Mouse (Mus musculus) left cerebral cortex, postnatal 14 days (tissue): ENCODE measurements at regions not wholly inside any gene's neighbourhood (a gene's known extent, or its start where the extent isn't known, plus 50 kb on each side); places are given as distances from the start of the nearest gene placed in this dataset.

Source experiments
- DNase-seq, 2 experiments: peaks; one replicate each; pipeline ENCODE4 v3.0.0; 2021 to 2022; ENCODE audit warnings: low spot score in 2 of 2, mixed read lengths in 1 of 2
- intact Hi-C: fragments of 180-260 bp; cut with DNase I; formaldehyde crosslinking; loops from one replicate; pipeline ENCODE4 v1.15.1; 2025

DNA sequence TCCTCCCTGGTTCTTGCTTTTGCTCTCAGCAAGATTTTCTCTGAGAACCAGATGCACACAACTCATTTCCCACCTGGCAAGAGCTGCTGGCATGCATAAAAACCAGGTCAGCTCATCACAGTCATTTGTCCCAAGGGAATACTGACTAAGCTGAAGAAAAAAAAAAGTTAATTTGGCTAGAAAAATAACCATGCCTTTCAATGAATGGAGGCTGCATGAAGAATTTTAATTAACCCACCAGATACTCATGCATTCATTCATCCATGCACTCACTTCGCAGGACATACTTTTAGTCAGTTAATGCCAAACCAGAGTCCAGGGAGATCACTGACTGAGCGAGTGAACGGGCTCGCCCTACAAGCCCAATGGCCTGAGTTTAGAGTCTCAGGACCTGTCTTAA is 505.4 kb upstream of the Hs6st1 start:
- DNase-seq = no peak

DNA sequence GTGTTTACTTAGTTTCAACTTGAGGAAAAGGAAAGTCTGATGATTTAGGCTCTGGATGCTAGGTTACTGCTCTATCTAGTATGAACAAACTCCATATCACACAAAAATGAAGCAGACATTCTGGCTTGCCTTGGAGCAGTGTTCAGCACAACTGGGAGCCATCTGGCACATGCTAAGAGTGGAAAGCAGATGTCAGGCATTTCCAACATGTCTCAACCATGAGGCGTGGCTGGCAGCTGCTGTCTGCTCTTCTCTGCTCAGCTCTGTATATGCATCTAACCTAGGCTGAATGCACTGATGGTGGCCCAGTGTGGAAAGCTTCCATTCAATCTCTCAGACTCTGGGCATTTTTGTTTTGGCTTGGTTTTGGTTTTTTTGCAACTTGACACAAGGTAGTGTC is 493.0 kb upstream of the Hs6st1 start:
- DNase-seq = peak; percentile 27 to 55
- intact Hi-C loops = no loop called here

More for the DNA sequence above, 505.4 kb upstream of the Hs6st1 start:
- intact Hi-C loops = no loop called here

DNA sequence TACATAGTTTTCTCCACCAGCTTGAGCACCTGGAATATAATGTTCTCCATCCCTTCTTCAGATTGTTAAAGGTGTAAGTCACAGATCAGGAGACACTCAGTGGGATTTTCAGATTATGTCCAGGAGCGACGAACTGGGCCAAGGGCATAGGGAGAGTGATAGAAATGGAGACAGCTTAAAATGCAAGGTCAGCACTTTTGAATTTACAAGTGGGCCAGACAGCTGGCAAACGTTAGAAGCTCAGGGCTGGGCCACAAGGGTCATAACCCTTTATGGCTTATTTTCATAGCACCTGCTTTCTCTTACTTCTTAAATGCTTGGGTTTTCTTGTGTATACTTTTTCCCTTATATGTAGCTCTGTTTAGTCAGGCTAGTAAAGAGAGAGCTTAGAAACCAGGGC is 488.8 kb upstream of the Hs6st1 start:
- DNase-seq = no peak
- intact Hi-C loops = no loop called here

DNA sequence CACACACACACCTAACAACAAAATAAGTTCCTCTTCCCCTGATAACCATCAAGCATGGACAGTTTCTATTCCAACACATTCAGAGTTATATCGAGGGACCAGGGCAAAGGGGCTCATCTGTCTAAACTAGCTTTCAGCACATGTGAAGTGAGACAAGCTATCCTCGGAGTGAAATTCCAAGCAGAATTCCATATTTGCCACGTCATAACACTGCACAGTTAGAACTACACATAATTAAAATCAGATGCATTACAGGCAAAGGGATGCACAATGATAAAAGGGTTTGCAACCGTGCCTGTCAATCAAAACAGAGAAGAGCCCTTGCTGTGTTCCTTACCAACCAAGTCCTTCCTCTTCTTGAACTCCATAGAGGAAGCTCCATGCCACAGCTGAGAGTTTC is 488.2 kb upstream of the Hs6st1 start:
- intact Hi-C loops = no loop called here

DNA sequence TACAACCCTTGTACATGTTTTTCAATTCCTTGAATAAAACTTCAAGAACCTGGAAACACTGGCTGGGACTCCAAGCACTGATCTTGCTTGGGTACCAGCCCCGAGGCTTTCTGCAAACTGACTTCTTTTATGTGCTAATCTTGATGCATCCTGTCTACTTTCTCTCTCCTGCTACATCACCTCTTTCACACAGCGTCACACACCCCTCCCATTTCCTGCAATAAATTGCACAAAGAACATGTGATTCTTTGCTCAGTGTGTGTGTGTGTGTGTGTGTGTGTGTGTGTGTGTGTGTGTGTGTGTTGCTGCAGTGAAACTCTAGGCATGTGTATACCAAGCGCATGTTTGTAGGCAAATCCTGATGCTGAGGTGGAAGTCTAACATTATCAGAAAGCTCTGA is 487.7 kb upstream of the Hs6st1 start:
- DNase-seq = no peak
- intact Hi-C loops = no loop called here

More for the DNA sequence above, 488.2 kb upstream of the Hs6st1 start:
- DNase-seq = no peak

DNA sequence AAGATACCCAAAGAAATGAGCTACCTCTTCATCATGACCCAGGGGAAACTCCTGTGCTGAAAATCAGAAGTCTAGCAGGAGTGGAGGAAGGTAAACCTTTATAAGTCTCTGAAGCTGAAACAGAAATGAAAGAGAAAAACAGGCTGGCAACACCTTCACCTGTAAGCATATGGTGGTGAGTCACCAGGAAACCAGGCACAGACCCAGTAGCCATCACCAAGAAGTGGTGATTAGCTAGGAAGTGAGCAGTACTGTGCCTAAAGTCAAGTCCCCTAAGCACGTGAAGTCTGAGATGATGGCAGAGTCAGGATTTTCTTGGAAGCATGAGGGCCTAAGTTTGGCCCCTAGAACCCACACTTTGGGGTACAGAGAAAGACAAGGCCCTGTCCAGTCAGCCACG is 480.3 kb upstream of the Hs6st1 start:
- DNase-seq = no peak
- intact Hi-C loops = no loop called here

DNA sequence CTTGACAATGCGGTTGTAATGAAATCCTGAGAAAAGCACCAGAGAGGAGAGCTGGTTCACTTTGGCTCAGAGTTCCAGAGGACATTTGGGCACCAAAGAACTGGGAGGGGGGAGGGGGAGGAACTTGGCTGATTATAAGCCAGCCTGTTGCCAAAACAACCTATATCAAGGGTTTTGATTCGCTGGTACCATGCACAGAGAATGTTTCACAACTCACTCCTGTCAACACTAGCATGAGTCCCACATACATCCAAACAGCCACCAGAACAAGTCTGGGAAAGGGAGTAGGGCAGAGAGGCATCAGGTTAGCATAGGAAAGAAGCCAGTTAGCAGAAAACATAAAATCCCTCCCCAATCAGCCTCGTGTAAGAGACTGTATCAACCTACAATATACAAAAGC is 479.3 kb upstream of the Hs6st1 start:
- DNase-seq = no peak
- intact Hi-C loops = no loop called here

DNA sequence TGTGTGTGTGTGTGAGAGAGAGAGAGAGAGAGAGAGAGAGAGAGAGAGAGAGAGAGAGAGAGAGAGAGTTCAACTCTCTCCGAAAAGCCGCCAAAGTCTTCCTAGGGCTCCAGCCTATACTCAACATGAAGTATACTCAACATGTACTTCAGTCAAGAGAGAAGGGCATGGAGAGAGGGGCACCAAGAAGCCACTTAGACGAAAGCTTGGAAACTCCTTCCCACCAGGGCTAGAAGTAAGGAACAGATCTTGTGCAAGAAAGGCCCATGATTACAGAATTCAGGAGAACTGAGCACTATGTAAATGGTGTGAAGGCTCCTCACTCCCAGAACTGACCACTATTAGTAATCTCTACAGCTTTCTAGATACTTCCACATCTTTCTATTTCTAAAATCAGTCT is 467.4 kb upstream of the Hs6st1 start:
- intact Hi-C loops = no loop called here
- no peak for DNase-seq

DNA sequence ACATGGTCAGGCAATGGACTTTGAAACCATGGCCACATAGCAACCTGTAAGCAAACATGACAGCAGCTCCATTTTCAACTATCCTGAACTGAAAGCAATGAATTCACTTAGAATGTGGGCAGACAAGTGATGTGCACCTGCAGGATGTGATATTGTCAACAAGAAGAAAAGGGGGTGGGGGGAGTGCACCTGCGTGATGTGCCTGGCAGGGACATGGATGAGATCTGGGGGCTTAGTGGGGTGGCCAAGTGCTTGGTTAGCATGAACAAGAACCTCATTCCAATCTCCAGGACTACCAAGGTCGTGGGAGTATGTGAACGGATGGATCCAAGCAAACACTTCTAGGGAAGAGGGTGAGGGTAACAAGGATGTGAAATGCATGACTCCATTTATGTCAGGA is 453.1 kb upstream of the Hs6st1 start:
- intact Hi-C loops = no loop called here

DNA sequence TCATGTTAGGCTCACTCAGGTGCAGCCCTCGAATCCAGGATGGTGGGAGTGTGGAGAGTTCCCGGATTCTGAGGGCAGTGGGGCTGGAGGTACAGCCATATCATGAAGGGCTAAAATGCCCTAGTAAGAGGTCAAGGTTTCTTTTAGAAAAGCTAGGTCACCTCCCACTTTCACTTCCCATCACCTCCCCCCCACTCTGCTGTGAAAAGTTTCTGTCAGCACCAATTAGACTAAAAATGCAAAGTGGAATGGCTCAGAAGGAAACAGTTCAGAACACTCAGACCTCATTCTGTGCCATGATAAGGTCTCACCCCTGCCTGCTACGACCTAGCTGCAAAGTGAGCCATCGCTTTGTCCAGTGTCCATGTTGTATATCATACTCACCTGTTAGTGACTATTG is 448.7 kb upstream of the Hs6st1 start:
- intact Hi-C loops = no loop called here
- no peak for DNase-seq

More for the DNA sequence above, 453.1 kb upstream of the Hs6st1 start:
- no peak for DNase-seq

DNA sequence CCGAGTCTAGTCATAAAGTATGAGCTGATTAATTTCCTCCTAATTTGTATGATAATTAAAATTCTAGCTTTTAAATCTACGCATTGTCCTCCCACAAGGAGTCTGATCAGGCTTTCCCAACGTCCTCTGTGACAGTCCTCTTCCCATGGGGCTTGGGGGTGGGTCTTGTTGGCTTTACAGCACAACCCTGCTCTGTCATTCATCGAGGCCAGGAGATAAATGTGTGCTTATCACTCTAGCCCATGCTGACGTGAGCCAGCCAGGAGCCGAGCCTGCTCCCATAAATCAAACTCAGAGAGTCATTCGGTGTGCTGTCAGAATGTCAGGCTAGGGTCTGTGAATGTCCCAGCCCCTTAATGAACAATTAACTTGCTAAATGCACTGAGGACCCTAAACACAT is 425.6 kb upstream of the Hs6st1 start:
- intact Hi-C loops = no loop called here
- DNase-seq = no peak

DNA sequence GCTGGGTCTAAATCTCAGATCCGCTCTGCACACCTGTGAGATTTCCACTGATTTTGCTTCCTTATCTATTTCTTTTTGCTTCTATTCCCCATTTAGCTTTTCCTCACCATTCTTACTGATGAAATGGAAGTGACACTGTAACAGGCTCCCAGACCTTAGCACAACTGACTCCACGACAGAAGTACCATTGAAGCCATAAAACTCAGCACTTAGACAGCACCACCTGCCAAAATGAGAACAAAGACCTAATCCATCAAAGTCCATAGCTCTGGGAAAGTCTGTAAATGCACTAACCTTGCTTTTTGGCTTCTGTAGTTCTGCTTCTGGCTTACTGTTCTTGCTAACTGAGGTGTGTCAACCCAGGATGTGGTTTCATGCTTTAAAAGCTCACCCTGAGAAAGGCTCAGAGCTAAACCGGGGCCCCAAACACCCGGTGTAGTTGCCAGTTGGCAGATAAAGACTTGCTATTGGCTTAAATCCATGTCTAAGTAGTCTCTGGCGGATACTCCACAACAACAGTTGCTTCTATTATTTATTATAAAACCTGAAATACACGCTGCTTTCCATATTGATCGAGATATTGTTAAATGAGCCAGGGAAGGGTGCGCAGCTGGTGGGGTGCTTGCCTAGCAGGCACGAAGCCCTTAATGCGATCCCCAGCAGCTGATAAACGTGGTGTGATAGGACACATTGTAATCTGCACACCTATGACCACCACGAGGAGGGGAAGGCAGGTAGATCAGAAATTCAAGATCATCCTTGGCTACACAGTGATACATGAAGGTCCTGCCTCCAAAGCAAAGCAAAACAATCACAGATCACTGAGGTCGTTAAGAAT is 414.9 kb upstream of the Hs6st1 start:
- DNase-seq = no peak
- intact Hi-C loops = no loop called here

DNA sequence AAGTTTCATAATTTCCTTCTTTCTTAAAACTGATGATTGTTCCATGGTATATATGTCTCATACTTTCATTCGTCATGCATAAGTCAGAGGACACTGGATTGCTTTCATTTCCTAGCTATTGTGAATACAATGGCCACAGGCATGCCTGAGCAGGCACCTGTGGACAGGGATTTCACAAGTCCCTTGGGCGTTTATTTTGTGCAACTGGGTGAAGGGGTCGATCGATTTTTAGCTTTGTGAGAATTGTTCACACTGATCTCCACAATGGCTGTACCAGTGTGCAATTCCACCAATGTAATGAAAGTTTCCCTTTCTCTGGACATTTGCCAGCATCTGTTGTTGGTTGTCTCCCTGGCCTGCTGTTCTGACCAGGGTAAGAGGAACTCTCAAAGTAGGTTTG is 405.2 kb upstream of the Hs6st1 start:
- intact Hi-C loops = no loop called here
- no peak for DNase-seq

DNA sequence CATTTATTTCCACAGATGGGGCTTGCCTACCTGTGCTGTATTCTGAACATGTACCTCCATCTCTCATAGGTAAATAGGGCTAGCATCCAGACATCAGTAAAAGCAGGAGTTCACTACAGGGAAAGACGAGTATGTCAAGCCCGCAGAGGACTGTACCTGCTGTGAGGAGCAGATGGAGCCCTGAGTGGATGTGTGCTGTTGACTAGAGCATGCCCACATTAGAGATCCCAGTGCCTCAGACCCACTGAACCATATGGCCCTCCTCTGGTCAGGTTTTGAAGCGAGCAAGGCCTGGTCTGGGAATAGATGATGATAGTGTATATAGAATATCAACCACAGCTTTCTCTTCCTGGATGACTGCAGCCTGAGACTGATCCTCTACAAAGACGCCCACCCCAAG is 394.7 kb upstream of the Hs6st1 start:
- no peak for DNase-seq
- intact Hi-C loops = no loop called here

DNA sequence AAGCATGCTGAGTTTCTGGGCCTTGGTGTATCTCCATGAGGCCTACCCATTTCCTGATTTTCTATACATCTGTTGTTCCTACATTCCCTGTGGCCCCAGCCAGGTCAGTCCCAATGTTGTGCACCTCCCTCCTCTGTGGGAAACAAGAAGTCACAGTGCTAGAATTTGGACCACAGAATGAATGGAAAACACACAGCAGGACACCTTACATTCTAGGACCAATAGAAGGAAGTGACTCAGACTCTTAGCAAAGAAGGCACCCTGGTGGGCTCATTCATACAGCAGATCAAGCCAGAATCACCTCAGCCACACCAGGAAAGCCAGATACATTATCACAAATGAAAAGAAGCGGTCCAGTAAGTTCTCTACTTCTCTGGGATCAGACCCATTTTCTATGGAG is 394.2 kb upstream of the Hs6st1 start:
- no peak for DNase-seq
- intact Hi-C loops = no loop called here

DNA sequence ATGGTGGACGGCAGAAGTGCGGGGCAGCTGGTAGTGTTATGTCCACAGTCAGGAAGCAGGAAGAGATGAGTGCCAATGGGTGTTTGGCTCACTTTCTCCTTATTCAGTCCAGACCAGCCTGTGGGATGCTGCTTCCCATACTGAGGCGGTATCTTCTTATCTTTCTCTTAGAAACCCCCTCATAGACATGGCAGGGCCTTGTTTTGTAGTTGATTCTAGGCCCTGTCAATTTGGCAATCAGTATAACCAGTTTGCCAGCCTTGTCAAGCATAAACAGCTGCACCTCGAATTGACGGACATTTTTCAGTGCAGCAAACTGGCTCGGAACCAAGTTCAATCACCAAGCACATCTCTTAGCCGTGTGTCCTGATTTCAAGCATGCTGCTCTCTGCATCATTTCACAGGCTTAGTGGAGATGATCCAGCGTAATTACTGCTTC is 385.7 kb upstream of the Hs6st1 start:
- intact Hi-C loops = no loop called here
- no peak for DNase-seq

DNA sequence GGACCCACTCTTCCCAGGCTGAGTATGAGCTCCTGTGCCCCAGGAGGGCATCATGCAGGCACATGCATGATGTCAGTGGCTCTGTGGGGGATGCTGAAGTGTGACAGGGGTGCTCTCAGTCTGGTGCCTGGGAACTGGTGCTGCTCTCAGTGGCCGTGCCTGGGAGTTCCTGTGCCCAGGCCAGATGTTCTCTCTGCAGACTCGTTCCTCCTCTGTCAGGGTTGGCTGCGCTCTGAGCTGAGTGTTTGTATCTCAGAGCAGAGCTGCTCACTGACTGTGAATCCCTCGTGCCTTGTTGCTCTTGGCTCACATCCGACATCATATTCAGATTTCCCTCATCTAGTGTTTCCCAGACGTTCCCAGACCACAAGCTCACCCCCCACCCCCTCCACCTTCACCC is 382.5 kb upstream of the Hs6st1 start:
- DNase-seq = no peak
- intact Hi-C loops = no loop called here

DNA sequence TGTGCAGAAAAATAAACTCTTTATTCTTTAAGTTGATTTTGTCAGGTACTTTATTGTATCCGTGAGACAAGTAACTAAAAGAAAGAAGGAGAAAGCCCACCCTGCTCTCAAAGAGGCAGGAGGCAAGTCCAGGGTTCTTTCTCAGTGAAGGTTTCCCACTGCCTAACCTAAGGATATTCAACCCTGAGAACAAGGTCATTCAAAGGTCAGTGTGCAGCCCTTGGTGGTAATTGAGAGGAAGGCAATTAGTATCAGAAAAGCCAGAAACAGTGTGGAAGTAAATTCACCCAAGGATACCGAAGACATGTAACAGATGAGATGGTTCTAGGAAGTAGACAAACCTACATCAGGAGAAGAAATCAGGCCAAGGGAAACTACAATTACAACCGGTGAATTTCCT is 373.9 kb upstream of the Hs6st1 start:
- DNase-seq = no peak
- intact Hi-C loops = no loop called here

DNA sequence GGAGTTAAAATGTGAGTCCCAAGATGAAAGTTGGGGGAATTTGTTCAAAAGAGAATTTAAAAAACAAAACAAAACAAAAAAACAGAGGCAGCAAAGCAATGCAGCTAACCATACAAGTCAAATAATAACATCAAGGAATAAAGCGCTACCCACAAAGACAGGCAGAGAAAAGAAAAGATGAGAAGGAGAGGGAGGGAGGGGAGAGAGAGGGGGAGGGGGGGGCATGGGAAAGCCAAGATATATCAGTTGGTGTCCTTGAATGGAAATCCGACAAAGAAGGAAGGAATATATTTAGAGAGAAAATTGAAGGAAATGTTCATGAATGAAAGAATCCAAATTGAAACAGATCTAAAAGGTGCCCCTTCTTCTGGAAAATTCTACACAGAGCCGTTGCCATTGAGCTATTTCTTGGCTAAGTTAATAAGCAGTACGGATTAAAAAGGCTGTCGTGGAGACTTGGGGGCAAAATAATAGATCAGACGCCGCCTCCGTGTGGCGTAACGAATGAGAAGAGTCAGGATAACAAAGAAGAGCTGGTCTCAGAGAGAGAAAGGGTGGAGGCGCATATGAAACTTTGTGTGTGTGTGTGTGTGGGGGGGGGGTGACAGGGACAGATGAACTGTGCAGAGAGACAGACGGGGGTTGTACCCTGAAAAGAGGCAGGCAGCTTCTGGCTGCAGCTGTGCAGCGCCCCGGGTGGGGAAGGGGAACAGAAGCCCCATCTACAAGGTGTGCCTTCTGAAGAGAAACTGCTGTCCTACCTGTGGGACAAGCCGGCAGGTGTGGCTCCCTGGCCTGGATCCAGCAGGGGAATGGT is 373.2 kb upstream of the Hs6st1 start:
- no peak for DNase-seq
- intact Hi-C loops = no loop called here

DNA sequence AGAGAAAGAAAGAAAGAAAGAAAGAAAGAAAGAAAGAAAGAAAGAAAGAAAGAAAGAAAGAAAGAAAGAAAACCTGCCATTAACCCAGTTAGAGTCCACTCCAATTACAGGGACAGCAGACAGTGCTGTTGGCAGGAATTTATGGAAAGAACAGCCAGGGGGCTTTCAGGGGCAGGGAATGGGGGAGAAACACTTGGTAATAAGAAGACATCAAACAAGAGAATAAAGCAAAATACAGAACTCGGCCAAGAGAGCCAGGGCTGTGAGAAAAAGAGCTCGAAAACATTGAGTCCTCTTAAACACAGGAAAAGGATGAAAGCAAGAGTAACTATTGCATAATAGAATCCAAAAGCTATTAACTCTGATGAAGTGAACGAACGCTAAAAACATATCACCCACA is 371.0 kb upstream of the Hs6st1 start:
- no peak for DNase-seq
- intact Hi-C loops = no loop called here
